Mouse (Mus musculus): ENCODE data around the gene Fap. TPM values are rescaled to one million over a fixed set of nuclear protein-coding genes. Genes with fewer than 3 reads are reported as not detected.
A peak's percentile ranks its signal among the peaks of the same experiment; 100 is the strongest.

Gene Fap
- 1 to 10 TPM; 3.4 to 3.7 TPM for total RNA-seq (2021)
- long read RNA-seq, experiment 1, partial matches to known transcripts = 1 of 3 reads
- long read RNA-seq, experiment 1, other reads (novel, unspliced or antisense) = 0 of 3 reads
- long read RNA-seq, experiment 2, partial matches to known transcripts = 0 of 2 reads
- long read RNA-seq, experiment 2, other reads (novel, unspliced or antisense) = 0 of 2 reads

DNA sequence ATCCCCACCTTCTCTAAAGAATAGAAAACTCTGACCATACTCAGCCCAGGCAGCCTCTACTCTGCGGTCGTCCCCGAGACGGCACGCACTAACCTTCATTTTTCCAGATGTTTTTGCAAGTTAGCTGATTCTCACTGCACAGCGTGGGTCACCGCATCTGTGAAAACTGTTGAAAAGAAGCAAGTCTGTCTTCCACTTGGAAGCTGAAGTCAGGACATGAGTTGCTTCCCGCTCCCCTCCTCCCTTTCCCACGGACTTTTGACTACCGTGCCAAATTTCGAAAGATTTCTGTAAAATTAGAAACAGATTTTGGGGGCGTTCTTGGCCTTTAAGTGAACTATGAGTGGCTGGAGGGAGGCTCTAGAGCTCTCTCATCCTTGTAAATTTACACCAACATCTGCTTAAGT lies at the start of gene Fap:
TSS of gene Fap (minus strand) at position 323 of the 407 bp plus-strand sequence.
- peak; percentile 64 for DNase-seq (ENCODE audit: low spot score)

DNA sequence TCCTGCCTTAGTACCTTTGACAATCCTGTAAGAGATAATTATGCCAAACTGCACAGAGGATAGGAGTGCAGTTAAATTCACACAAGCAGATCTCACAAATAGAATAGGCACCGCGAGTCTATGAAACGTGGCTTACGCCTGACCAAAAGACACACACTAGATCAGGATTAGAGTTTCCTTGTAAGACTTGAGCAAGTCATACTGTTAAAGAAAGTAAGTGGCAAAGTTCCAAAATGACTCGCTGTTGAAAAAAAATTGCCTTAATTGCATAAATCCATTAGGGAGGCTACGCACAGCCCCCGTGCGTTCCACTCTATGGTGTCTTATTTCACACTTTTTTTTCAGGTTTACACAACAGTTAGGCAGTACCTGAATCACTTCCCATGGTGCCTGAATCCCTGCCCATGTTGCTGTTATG lies 49.2 kb upstream of the Fap start:
- DNase-seq (ENCODE audit: low spot score) = no peak

DNA sequence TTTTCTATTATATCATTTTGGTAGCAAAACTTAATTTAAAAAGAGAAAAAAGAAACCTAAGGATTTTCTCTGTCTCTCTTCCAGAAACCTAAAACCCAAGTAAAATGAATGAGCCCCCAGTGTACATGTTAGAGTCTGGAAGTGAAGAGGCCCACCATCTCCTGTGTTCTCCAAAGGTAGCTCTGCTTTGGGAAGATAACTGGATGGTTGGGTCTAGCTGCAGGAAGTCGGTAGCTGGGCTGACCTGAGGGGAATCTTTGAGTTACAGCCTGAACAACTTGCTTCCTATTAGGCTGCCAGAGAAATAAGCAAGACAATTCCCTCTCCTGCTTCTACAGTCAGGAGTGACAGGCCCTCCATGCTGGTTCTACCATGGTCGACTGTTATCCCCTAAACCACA lies 45.8 kb upstream of the Fap start:
- no peak for DNase-seq (ENCODE audit: low spot score)

DNA sequence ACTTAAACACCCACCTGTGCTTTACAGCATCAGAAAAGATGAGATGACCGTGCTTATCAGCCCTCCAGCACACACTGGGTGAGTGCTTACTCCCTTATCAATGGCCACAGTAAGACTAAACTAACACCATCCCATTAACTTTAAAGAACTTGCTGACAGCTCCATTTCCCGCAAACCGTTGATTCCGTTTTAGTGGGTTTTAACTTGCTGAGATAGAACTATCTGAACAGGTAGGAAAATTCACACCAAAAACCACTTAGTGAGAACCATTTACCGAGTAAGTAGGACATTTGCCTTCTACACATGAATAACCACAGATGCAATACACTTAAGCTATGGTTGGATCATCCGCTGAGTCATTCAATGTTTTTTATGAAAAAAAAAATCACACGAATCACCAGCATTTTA lies 45.1 kb upstream of the Fap start:
- DNase-seq (ENCODE audit: low spot score) = no peak

DNA sequence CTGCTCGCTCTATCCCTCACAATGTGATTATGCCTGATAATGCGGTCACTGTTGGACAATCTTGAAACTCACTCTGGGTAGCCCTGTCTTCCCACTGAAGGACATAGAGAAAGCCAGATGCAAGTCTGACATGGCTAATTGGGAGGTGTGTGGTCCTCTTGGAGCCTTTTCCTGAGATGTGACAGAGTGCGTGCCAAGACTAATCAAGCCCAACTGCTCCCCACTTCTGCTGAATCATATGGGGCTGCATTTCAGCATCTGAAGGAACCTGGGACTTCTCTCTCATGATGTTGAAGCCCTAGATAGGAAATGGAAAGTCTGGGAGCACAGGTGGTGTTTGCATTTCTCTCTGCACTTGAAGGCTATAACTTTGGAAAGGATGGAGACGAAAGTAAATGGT lies 39.3 kb upstream of the Fap start:
- no peak for DNase-seq (ENCODE audit: low spot score)

DNA sequence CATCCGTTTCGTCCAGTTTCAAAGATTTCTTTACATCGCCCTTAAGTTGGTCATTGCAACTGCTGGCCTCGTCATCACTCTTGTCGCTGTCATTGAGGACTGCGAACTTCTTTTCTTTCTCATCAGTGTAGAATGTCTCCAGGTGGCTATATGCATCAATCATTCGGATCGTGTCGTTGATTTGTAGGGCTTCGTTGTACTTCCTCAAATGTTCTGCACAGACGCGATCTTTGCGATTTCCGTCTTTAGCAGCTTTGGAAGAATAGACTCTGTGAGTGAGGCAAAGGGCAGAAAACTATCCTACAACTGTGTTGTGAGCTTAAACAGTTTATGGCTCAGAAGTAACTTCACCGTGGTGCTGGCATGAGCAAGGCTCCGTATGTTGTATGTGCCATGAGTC lies 32.3 kb upstream of the Fap start:
- DNase-seq (ENCODE audit: low spot score) = no peak

DNA sequence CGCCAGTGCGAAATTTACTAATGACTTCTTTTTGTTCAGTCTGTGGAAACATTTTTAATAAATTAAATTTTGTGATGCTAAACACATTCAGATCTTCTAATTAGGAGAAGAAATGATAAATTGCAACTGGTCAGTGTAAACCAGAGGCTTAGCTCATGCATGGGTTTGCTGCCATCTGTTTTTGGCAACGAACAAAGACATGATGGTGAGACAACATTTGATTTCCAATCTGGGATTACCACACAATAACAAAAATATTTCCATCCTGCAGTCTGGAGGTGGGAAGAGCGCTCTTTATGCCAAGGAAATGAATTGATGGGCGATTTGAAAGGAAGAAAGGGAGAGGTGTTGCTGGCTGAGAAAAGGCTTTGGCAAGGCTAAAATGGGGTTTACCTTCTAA lies 29.7 kb upstream of the Fap start:
- DNase-seq (ENCODE audit: low spot score) = peak; percentile 27

DNA sequence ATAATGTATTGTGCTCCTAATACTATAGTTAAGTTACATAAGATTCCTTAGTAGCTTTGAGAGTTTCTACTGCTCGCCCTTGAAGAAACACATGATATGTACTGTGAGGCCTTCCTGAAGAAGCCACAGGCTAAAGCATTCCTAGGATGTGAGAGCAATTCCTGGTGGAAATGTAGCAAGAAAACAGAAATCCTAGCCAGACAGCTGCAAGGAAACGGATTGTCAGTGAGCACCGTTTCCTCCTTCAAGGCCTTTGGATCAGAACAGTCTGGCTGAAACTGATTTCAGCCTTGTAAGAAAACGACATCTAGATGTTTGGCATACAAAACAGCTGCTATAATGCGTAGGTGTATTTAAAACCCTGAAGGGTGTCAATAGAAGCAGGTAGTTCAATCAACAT lies 22.7 kb upstream of the Fap start:
- DNase-seq (ENCODE audit: low spot score) = peak; percentile 40

DNA sequence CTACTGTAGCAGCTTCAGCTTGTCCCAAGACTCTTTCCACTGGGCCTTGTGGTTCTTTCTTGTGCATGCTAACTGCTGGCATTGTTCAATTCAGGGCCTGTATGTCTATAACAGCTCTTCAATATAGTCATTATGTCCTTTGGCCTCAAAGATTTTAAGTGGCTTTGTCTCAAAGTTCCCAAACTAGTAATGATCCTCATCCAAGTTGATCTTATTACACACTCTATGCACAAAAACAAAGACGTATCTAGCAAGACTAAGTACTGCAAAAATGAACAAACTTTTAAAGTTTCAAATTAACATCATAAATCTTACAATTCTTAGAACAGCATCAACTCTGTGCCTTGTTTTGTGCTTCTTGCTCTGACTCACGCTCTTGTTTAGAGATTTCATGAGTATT lies 20.6 kb upstream of the Fap start:
- no peak for DNase-seq (ENCODE audit: low spot score)

DNA sequence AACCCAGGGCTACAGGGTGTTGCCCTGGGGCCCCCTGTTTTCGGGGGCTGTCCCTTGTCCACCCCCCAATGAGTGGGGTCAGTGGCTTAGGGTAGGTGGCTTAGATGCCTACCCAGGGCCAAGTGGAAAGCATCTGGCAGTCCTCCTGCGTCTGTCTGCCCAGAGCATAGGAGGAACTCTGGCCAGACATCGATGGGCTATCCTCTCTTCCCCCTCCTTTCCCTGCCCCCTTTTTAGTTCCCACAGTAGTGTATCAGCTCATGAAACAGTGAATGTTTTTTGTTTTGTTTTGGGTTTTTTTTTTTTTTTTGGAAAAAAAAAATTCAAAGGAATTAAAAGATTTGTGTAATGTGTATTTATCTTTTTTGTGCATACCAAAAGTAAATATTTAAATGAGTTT lies 17.7 kb upstream of the Fap start:
- DNase-seq (ENCODE audit: low spot score) = no peak

DNA sequence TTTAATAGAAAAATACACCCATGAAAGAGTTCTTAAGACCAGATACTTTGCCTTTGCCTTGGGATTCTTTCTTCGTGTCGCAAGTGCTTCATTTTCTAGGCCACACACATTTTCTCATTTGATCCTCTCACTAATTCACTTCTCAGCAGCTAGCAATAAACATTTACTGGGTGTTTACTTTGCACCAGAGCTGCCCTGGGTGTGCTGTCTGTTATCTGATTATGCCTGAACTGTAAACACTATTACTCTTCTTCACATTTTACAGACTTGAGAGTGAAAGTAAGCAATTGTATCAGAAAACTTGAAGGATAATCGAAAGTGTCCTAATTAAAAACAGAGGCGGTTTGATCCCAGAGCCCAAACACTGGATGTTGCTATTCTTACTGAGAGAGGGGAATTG lies 15.5 kb upstream of the Fap start:
- no peak for DNase-seq (ENCODE audit: low spot score)

DNA sequence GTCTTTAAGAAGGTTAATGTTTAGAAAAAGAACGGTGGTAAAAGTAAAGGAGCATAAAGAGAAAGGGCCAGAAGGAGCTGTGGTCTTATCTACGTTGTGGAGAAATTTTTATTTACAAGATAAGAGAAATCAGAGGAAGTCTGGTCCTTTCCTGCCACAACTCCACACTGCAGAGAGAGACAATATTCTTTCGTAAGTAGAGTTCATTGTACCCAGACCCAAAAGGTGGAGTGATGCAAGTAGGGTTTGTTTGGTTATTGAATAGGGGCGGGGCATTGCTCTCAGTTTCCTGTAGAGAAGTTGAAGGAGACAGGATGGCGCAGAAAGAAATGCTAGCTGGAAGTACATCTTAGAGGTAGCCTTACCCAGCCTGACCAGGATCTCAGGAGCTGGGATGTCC lies 11.9 kb upstream of the Fap start:
- no peak for DNase-seq (ENCODE audit: low spot score)

DNA sequence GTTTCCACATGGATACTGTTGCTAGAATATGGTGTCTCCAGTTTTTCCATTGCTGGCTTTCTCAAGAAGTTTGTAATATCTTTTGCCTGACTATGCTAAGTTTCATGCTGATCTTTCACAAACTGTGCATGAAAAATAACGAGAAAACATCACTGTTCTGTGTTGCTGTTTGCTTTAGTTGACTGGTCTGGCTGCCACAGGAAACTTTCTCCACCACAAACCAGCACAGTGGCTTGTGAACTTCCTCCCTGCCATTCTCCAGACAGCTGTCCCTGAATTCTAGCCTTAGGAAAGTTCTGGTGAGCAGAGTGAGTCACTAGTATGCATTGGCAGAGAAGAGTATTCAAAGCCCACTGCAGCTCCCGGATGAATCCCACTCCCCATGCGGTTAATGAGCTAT lies 1.1 kb upstream of the Fap start:
- no peak for DNase-seq (ENCODE audit: low spot score)

DNA sequence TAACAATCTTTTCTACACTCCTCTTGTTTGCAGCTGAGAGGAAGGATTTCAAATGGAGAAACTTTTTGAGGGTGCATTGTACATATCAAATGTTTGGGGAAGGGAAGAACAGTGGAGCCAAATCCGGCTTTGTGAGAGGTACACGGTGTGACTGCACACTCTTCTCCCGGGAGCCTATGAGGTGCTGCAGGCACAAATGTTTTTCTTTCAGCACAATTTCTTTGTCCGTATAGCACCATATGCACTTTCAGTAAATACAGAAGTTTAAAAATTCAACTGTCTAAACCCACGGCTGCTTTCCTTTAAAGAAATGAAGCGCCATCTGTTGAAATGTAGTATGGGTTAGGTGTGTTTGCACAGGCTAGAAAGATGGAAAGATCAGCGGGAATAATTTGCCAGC lies 375 bp upstream of the Fap start:
- no peak for DNase-seq (ENCODE audit: low spot score)

DNA sequence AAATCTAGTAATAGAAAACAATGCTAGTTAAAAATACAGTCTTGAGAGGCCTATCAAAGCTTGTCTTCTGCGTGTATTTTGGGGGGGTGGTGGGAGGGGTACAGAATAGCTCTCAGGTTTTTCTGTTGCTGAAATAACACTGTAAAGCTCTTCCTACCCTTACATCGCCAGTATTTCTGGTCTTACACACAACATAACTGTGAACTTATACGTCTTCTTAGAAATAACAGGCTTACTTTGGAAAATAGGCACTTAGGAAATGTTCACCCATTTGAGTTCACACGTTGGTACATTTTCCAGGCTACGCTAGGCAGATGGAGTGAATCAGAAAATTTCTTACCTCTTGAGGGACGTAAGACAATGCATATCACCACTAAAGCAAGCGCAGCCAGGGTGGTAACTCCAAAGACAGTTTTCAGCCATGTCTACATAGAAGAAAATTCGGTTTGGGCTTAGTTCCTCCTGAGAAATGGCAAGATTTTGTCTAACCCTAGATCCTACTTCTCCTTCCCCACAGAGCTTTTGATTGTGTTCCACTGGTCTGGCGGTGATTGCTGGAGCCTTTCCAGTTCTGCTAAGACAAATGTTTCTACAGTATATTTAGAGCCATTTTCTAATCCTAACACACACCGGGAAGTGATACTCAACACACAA lies 649 bp downstream of the Fap start:
- peak; percentile 22 for DNase-seq (ENCODE audit: low spot score)

DNA sequence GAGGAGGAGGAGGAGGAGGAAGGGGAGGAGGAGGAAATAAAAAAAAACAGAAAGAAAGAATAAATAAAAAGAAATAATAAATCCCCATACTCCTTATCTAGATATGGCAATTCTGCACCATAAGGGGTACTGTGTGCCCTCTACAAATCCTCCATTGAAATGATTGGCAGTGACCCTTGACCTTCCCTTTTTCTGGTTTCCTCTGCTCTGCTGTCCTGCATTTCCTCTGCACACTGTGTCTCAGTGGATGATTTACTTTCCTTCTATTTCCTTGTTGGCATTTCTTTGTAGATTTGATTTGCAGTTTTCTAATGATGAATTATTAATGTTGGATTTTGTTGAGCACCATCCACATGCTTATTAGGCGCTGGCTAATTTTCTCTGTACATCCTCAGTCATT lies 9.2 kb downstream of the Fap start:
- no peak for DNase-seq (ENCODE audit: low spot score)

DNA sequence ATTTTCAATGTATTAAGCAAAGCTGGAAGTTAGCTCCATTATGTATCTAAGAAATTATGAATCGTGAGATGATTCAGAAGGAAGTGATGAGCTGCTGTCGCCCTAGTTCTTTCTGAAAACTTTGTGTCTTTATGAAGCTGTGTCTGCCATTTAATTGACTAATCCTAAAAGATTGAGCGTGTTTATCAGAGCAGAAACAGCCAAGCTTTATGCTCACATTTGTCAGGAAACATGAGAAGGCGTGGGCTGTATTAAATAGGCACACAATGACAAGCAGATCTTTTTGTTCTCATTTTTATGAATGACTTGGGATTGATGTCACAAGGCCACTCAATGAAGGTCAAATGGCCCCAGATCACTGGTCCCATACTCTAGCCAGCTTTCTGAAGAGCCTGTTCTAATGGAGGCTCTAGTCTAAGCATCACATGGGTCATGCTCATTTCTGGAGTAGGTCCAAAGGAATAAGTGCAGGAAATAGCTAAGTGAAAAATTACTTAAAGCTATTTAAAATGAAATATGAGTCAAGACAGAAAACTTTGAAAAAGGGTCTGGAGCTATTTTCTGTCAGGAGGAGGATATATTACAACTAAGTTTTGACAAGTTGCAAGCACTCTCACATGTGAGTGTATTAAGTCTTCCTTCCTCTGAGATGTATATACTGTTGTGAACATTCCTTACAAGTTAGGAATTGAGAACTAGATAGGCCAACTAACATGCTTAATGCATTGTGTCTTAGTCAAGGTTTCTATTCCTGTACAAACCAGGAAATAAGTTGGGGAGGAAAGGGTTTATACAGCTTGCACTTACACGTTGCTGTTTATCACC lies 11.0 kb downstream of the Fap start:
- DNase-seq (ENCODE audit: low spot score) = no peak

DNA sequence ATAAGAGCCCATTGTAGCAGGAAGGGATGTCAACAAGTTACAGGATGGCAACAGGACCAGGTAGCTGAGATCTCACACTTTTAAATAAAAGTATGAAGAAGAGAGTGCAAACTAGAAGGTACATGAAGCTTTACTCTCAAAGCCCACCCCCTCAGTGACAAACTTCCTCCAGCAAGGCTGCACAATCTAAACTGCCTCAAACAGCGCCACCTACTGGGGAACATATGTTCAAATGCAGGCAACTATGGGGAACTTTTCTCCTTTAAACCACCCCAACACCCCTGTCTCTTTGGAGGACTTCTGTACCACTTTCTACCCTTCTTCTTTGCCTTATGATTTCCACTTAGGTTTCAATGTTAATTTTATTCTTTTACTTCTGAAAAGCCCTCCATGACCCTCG lies 16.5 kb downstream of the Fap start:
- DNase-seq (ENCODE audit: low spot score) = no peak

DNA sequence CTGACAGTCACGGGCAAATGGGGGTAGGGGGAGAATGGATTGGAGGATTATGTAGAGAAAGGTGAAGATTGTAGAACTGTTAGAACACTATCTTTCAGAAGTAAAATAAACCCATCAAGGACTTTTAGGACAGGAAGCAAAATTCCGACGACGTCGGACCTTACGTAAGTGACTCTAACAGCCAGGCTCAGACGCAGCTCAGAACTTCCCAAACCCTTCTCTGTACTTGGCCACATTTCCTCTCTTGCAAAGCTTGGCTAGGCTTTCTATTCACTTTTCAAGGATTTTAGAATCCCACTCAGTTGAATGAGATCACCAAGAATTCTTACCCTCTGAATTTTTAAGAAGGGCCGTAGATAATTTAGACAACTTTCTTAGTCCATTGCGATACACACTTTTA lies 17.5 kb downstream of the Fap start:
- peak; percentile 21 for DNase-seq (ENCODE audit: low spot score)

DNA sequence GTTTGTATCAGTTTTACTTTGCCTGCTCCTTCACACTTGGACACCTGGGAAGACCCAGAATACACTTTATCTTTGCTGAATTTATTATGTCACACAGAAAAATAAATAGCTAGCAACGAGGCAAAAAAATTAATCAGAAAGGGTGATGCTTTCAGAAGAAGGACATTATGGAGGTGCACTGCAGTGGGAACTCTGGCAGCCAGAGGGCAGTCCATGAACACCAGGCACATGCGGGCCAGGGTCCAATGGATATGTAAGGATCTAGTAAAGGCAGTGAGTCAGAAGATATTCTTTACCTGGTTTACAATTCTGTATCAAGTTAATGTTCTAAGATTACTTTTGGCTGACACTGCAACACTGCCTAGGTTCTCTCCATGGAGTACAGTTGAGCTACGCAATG lies 24.2 kb downstream of the Fap start:
- peak; percentile 20 for DNase-seq (ENCODE audit: low spot score)

DNA sequence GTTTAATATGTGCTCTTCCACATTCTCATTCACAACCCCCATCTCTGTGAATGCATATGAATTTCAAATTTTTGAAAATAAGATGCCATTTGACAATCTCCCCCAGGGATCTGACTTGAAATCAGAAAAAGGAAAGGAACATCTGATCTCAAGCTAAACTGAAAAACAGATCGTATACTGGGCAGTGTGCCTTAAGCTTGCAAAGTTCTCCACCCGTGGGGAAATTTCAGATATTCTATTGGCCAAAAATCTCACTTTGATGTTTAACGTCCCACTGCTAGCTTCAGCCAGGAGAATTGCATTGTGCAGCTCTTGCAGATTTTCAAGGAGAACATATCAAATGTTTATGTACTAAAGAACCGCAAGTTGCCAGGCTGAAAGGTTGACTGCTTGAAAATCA lies 24.7 kb downstream of the Fap start:
- no peak for DNase-seq (ENCODE audit: low spot score)

DNA sequence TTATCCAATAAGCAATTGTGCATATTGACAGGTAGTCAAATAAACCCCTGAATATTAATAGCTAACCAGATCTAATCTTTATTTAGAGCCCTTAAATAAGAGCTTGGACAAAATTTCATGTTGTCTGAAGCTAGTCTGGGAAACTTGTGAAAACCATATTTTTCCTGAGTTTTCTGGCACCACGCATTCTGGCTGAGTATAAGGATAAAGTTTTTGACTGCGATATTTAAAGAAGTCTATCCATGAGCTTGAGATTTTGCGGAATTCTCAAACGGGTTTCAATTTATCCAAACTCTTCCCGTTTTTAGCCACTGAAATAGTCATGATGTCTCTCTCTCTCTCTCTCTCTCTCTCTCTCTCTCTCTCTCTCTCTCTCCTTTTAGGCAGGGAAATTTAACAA lies 25.8 kb downstream of the Fap start:
- no peak for DNase-seq (ENCODE audit: low spot score)

DNA sequence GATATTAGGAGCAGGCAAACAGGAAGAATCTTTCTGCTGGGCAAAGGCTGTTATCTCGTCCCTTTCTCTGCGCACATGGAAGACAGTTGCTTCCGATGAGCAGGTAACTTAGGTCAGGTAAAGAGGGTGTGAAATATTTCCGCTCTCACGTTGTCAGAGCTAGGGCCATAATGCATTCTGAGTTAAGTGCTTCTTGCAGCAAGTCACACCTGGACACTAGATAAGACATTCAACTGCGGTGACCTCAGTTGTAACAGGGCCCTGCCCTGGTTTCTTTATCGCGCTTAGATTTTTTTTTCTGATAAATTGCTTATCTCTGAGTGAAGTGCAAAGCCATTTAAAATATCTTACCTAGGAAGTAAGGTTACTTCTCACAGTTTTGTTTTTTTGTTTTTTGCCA lies 38.4 kb downstream of the Fap start:
- no peak for DNase-seq (ENCODE audit: low spot score)
